Mouse (Mus musculus) spleen, adult 2 months (tissue): ENCODE results near the gene Dcaf4.

Experiments used
- CTCF ChIP-seq: fragments of 200-500 bp; IDR thresholded peaks from 2 replicates; pipeline ENCODE4 v1.5.1; 2011; ENCODE audit warnings: mild to moderate bottlenecking, inconsistent platforms; ENCODE audit not compliant: insufficient read depth, insufficient read length, insufficient replicate concordance; ENCODE audit errors: extremely low read depth
- POLR2A ChIP-seq: fragments of 200-500 bp; IDR thresholded peaks from 2 replicates; pipeline ENCODE4 v1.6.1; 2011; ENCODE audit warnings: low read depth, low read length, inconsistent platforms

GRCm38 (mm10) chr12:83521083-83521482 lies 817 bp downstream of the Dcaf4 start:
- TF ChIP-seq CTCF (no peak), POLR2A (no peak)
